Mouse (Mus musculus) kidney, postnatal 0 days (tissue): ENCODE measurements around the gene Nudt9. TPM values are rescaled to one million over a fixed set of nuclear protein-coding genes. Genes with fewer than 3 reads are reported as not detected.
"Not testable (repeated sequence)": the region's sequence is repeated elsewhere in the genome, so short reads cannot be mapped to it uniquely, and the experiment has no call there.

Experiments used
- ATAC-seq: fragments of 200-750 bp; cut with Nextera tagmentation; replicated peaks from 2 replicates; pipeline ENCODE4 v1.8.0; 2017; ENCODE audit warnings: low read depth, moderate number of reproducible peaks, moderate TSS enrichment, moderate library complexity; ENCODE audit not compliant: low FRiP score
- DNase-seq: peaks from one replicate; pipeline ENCODE4 v3.0.0-alpha.2; 2016; ENCODE audit warnings: low spot score
- H3K27ac ChIP-seq: fragments of 300-500 bp; sonication (generic); 2 replicates; pipeline ENCODE4 v1.5.1; 2014; ENCODE audit warnings: mild to moderate bottlenecking
- H3K27me3 ChIP-seq: fragments of 300-500 bp; sonication (generic); 2 replicates; pipeline ENCODE4 v1.6.1; 2014; ENCODE audit warnings: low read length, mixed read lengths; ENCODE audit not compliant: insufficient read depth
- H3K36me3 ChIP-seq: fragments of 300-500 bp; sonication (generic); 2 replicates; pipeline ENCODE4 v1.6.1; 2014; ENCODE audit warnings: low read length, mixed read lengths; ENCODE audit not compliant: insufficient read depth
- H3K4me1 ChIP-seq: fragments of 300-500 bp; sonication (generic); replicated peaks from 2 replicates; pipeline ENCODE4 v1.6.1; 2014; ENCODE audit warnings: antibody characterized with exemption, low read length, mixed read lengths; ENCODE audit not compliant: insufficient read depth
- H3K4me2 ChIP-seq: fragments of 300-500 bp; sonication (generic); 2 replicates; pipeline ENCODE4 v1.6.1; 2014; ENCODE audit warnings: mild to moderate bottlenecking, low read length, moderate library complexity, mixed read lengths
- H3K4me3 ChIP-seq: fragments of 300-500 bp; sonication (generic); replicated peaks from 2 replicates; pipeline ENCODE4 v1.5.1; 2014; ENCODE audit warnings: low read depth, low read length
- H3K9ac ChIP-seq: fragments of 300-500 bp; sonication (generic); 2 replicates; pipeline ENCODE4 v1.6.1; 2014; ENCODE audit warnings: low read depth, low read length
- H3K9me3 ChIP-seq: fragments of 300-500 bp; sonication (generic); replicated peaks from 2 replicates; pipeline ENCODE4 v1.6.1; 2016; ENCODE audit warnings: low read length, inconsistent platforms, mixed read lengths
- CTCF ChIP-seq: IDR thresholded peaks from 2 replicates; pipeline ENCODE4 v1.5.1; 2016; ENCODE audit warnings: antibody characterized with exemption, low read depth, mild to moderate bottlenecking, moderate library complexity
- WGBS: fragments of 180-500 bp; shearing (Covaris S2); extraction: QIAGEN DNeasy Blood & Tissue Kit; methylation state at CpG from one replicate; pipeline ENCODE4 v1.1.7; 2014; 5-methylcytosine and 5-hydroxymethylcytosine counted together
- polyA plus RNA-seq: library from polyadenylated mRNA; unstranded; fragments of >200 nt; fragmentation: Nextera tagmentation; extraction: Ambion mirVana; gene quantifications from 2 replicates; pipeline ENCODE4 v1.2.1, GENCODE M21; 2015

The Nudt9 gene
- polyA plus RNA-seq, 1 experiment from 2014 or later = 65.1 TPM

DNA sequence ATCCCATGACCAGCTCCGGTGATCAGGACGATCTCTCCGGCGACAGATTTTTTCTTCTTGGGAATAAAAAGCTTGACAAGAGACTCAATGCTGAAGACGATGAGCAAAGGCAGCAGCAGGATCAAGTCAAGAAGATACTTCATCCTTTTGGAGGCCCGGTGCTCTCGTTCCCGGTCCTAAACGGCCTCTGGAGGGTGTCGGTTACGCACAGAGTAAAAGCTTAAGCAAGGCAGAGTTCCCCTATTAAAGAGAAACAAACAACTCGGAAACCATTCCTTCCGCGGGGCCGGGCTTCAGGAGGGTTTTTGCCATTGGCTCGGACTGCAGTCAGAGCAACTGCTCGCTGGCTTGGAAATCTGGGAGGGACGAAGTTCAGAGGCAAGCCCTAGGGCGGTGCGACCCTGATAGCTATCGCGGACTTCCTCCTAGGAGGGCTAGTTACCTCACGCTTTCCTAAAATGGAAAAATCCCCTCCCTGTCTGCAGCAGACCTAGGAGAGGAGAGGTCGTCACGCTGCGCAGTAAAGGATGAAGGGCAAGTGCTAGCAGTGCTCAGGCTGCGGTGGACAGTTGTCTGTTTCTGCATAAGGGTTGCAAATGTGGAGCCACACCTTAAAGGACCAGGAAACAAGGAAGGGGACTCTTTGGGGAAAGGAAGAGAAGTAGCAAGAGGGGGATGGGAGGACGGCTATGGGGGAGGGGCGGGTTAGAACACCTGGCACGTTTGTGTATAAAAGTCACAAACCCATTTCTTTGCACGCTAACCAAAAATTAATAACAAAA, 24.3 kb upstream of the Nudt9 start, which contains the start of gene Hsd17b11:
Hsd17b11 (minus strand) TSS at position 323 of the 782 bp plus-strand sequence.
- peak; percentile 95 for ATAC-seq
- Histone ChIP-seq H3K27me3 (no peaks in the 10 kb centered on the region), H3K27ac (peak within 1 kb of the TSS; percentile 95), H3K36me3 (peaks cover 13% of the 10 kb centered on the region), H3K9ac (peak within 1 kb of the TSS; percentile 72), H3K4me2 (peak within 1 kb of the TSS; percentile 75), H3K4me1 (peaks cover 6% of the 10 kb centered on the region; the same call in 1 of the 2 replicates), H3K9me3 (no peaks in the 10 kb centered on the region), H3K4me3 (peak within 1 kb of the TSS; percentile 65)
- peak; percentile 97 for DNase-seq
- peak; percentile 1; the same call in 1 of the 2 replicates for TF ChIP-seq CTCF
- 0% methylated on average over 31 of the region's 31 CpGs for whole genome bisulfite sequencing

DNA sequence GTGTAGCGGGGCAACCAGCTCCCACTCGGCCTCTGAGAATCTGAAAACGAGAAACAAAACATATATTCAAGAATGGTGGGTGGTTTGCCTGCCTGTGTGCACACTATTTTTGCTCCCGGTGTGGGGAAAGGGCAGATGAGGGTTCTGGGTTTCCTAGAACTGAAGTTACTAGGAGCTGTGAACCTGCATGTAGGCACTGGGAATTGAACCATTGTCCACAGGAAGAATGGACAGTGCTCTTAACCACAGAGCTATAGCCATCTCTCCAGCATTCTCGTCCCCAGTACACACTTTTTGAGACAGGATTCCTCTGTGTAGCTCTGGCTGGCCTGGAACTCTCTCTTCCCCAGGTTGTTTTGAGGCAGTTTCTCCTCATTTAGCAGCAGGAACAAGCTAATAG, 23.5 kb upstream of the Nudt9 start:
- DNase-seq (no peak), ATAC-seq (no peak)
- Histone ChIP-seq H3K9me3 (no peaks in the 10 kb centered on the region), H3K4me2 (peak overlapping the region; percentile 75), H3K36me3 (peaks cover 5% of the 10 kb centered on the region; the same call in 1 of the 2 replicates), H3K27ac (peak overlapping the region; percentile 95), H3K4me3 (peak overlapping the region; percentile 65), H3K27me3 (no peaks in the 10 kb centered on the region), H3K4me1 (peaks cover 6% of the 10 kb centered on the region; the same call in 1 of the 2 replicates), H3K9ac (no peak overlapping the region)
- TF ChIP-seq CTCF = no peak
- WGBS = 26% methylated on average over 5 of the region's 5 CpGs

DNA sequence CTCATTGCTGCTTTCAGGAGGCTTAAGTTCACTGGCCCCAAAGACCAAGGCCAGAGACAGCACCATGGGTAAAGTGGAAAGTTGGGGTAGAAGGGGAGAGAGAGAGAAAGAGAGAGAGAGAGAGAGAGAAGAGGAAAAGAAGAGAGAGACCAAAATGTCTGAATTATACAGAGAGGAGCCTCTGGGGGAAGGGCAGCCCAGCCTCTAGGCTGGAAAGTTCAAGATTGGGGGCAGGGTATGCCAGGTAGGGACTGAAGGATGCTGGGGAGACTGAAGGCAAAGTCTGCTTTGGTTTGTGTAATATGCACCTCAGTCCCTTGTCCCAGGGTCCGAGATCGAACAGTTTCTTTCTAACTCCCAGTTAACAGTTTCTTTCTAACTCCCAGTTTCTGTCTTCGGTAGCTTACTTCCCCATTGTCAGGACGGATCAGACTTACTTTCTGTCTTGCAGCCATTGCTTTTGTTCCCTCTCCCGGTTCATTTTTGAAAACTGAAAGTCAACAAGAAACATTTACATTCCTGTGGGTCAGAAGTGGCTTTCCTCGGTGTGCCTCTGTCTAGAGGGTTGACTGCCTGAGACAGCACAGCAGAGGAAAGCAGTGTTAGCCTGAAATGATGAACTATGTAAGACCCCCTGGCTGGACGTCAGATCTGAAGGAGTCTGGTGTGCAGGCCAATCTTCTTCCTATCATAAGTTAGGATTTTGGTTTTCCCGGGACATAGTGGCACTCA, 22.7 kb upstream of the Nudt9 start:
- Histone ChIP-seq H3K9me3 (no peaks in the 10 kb centered on the region), H3K4me2 (no peak overlapping the region), H3K9ac (no peak overlapping the region), H3K4me1 (peaks cover 6% of the 10 kb centered on the region; the same call in 1 of the 2 replicates), H3K27ac (no peak overlapping the region), H3K4me3 (no peak overlapping the region), H3K36me3 (no peaks in the 10 kb centered on the region), H3K27me3 (no peaks in the 10 kb centered on the region)
- WGBS = 72% methylated on average over 8 of the region's 8 CpGs
- DNase-seq (no peak), ATAC-seq (no peak)
- TF ChIP-seq CTCF = no peak

DNA sequence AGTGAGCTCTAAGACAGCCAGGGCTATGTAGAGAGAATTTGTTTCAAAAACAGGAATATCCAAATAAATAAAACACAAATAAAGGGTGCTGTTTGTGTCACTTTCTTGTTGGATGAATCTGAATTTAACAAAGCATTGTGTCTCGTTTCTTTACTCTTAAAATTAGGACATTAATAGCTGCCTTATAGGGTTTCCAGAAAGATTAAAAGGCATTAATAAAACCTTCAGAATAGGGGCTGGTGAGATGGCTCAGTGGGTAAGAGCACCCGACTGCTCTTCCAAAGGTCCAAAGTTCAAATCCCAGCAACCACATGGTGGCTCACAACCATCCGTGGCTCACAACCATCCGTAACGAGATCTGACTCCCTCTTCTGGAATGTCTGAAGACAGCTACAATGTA, 21.9 kb upstream of the Nudt9 start:
- H3K9ac ChIP-seq, H3K36me3 ChIP-seq, ATAC-seq, DNase-seq, H3K27ac ChIP-seq, H3K4me1 ChIP-seq, H3K4me3 ChIP-seq, H3K9me3 ChIP-seq, H3K27me3 ChIP-seq, H3K4me2 ChIP-seq: not testable (repeated sequence)
- 68% methylated on average over 5 of the region's 5 CpGs for WGBS

DNA sequence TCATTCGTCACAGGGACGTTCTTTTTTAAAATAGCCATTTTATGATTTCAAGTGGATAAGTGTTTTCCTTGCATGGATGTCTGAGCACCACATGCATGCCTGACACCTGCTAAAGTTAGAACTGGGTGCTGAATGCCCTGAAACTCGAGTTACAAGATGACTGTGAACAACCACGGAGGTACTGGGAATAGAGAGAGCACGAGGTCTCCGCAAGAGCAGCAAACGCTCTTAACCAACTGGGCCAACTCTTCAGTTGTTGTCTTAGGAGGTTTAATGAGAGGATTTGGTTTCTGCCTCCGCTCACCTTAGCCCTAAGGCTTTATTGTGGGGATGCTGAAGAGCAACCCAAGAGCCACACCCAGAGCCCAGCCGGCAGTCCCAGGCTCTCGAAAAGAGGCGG, 21.3 kb upstream of the Nudt9 start:
- Histone ChIP-seq H3K36me3 (no peaks in the 10 kb centered on the region), H3K4me1 (peaks cover 6% of the 10 kb centered on the region; the same call in 1 of the 2 replicates), H3K27me3 (no peaks in the 10 kb centered on the region), H3K9me3 (no peaks in the 10 kb centered on the region), H3K27ac (no peak overlapping the region), H3K4me3 (no peak overlapping the region), H3K9ac (no peak overlapping the region), H3K4me2 (no peak overlapping the region)
- 64% methylated on average over 11 of the region's 11 CpGs for WGBS
- no peak for TF ChIP-seq CTCF
- ATAC-seq (no peak), DNase-seq (no peak)

DNA sequence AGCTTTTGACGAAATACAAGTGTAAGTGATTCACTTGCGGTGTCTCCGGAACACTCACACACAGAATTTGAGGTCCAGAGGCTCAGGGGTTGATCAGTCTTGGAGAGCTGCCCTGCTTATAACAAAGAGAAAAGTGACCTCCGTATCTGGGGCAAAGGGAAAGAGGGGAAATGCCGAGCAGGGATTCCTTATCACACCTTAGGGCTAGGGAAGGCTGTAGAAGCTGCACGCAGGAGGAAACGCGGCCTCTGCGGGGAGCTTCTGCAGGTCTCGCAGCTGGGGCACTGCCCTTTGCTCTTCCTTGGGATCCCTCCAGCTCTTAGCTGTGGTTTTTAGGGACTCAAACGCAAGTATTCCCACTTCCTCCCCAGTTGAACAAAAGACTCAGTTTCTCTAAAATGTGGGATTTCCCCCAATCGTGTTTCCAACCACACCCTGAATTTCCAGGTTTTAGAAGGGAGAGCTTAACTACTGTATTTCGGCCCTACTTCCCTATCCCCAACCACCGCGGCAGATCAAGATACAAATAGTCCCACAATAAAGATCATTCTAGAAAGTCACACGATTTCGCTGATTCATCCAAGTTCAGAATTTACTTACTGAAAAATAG, 20.8 kb upstream of the Nudt9 start:
- H3K9ac ChIP-seq = no peak overlapping the region
- H3K27ac ChIP-seq = no peak overlapping the region
- no peak for ATAC-seq
- no peak overlapping the region for H3K4me2 ChIP-seq
- no peak overlapping the region for H3K4me3 ChIP-seq
- H3K36me3 ChIP-seq = no peaks in the 10 kb centered on the region
- DNase-seq = no peak
- H3K27me3 ChIP-seq = no peaks in the 10 kb centered on the region
- no peak for TF ChIP-seq CTCF
- peaks cover 6% of the 10 kb centered on the region; the same call in 1 of the 2 replicates for H3K4me1 ChIP-seq
- 51% methylated on average over 17 of the region's 17 CpGs for WGBS
- no peaks in the 10 kb centered on the region for H3K9me3 ChIP-seq
